Mouse (Mus musculus): ENCODE measurements around the gene Vash1. TPM values are rescaled to one million over a fixed set of nuclear protein-coding genes. Genes with fewer than 3 reads are reported as not detected.

Gene Vash1
- polyA plus RNA-seq, 1 experiment: 1.8 TPM

DNA sequence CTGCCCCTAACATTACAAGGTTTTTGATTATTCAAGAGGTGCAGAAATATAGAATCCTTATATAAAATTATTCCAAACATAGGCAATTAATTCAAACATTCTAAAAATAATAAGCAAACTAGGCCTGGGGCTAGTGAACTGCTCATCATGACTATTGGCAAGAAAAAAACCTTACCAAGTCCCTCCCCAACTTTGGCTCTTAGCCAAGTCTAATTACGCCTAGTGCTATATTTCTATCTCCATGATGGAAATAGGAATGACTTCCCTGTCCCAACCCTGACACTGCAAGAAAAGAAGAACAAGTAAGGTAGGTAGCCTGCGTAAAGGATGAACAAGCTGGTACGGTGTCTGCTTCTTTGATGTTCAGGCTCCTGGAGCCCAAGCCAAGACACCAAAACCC lies 24.2 kb downstream of the Vash1 start:
- TF ChIP-seq CTCF (IDR thresholded peaks at IDR 0.05; ENCODE audit: borderline replicate concordance, insufficient read depth, low read length) (no peak), POLR2A (IDR thresholded peaks at IDR 0.05; ENCODE audit: low read depth, low read length) (no peak)
- peaks cover 4% of the 10 kb centered on the region for H3K4me1 ChIP-seq (ENCODE audit: control insufficient read depth, insufficient read depth, low read length)
- H3K4me3 ChIP-seq (ENCODE audit: insufficient read depth, low read length): no peak overlapping the region
- H3K27ac ChIP-seq (ENCODE audit: insufficient read depth, low read length): no peak overlapping the region

DNA sequence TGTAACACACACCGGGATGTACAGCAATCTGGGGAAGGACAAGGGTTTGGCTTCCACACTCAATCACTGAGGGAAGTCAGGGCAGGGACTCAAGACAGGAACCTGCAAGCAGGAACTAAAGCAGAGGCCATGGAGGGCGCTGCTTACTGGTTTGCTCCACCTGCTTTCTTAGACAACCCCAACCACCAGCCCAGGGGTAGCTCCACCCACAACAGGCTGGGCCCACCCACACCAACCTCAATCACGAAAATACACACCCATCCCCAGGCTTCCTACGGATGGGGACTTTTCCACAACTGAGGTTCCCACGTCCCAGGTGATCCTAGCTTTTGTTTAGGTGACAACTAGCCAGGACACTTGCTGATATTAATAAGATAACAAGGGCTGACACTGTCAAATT lies 27.3 kb downstream of the Vash1 start:
- Histone ChIP-seq H3K4me3 (ENCODE audit: insufficient read depth, low read length) (no peak overlapping the region), H3K4me1 (ENCODE audit: control insufficient read depth, insufficient read depth, low read length) (no peaks in the 10 kb centered on the region), H3K27ac (ENCODE audit: insufficient read depth, low read length) (no peak overlapping the region)
- TF ChIP-seq POLR2A (IDR thresholded peaks at IDR 0.05; ENCODE audit: low read depth, low read length) (no peak), CTCF (IDR thresholded peaks at IDR 0.05; ENCODE audit: borderline replicate concordance, insufficient read depth, low read length) (no peak)

DNA sequence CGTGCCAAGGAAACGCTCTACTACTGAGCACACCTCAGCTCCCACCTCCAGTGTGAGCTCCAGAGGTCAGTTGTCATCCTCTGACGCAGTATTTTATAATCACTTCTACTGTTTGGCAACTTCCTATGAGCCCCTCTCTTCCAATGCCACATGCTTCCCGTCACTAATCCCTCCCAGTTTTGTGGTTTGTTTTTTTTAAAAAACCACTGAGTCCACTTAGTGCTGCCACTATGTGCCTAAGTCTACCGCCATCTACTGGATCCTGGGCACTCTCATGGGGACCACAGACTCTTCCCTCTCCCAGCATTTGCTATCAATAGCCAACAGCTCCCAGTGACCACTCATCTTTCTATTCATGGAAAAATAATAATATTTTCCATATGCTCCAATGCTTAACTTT lies 35.5 kb downstream of the Vash1 start:
- Histone ChIP-seq H3K27ac (ENCODE audit: insufficient read depth, low read length) (no peak overlapping the region), H3K4me1 (ENCODE audit: control insufficient read depth, insufficient read depth, low read length) (no peaks in the 10 kb centered on the region), H3K4me3 (ENCODE audit: insufficient read depth, low read length) (no peak overlapping the region)
- TF ChIP-seq CTCF (IDR thresholded peaks at IDR 0.05; ENCODE audit: borderline replicate concordance, insufficient read depth, low read length) (peak; percentile 31; the same call in 1 of the 2 replicates), POLR2A (IDR thresholded peaks at IDR 0.05; ENCODE audit: low read depth, low read length) (no peak)

DNA sequence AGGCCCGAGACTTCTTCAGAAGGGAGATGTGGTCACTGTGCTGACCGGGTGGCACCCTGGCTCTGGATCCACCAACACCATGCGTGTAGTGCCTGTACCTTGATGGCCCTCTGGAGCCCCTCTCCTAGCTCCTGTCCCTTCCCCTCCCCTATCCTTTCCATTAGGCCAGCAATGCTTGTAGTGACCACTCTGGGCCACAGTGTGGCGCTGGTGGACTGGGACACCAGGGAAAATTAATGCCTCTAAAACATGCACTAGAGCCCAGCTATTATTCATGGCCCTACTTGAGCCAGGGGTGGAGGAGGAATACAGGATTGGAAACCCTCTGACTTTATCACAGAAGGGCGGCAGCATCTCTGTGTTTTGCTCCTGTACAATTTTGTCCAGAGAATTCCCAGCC lies 36.9 kb downstream of the Vash1 start:
- H3K4me1 ChIP-seq (ENCODE audit: control insufficient read depth, insufficient read depth, low read length): no peaks in the 10 kb centered on the region
- no peak for TF ChIP-seq POLR2A (IDR thresholded peaks at IDR 0.05; ENCODE audit: low read depth, low read length)
- TF ChIP-seq CTCF (IDR thresholded peaks at IDR 0.05; ENCODE audit: borderline replicate concordance, insufficient read depth, low read length): peak; percentile 51; the same call in 1 of the 2 replicates
- H3K27ac ChIP-seq (ENCODE audit: insufficient read depth, low read length): no peak overlapping the region
- no peak overlapping the region for H3K4me3 ChIP-seq (ENCODE audit: insufficient read depth, low read length)

DNA sequence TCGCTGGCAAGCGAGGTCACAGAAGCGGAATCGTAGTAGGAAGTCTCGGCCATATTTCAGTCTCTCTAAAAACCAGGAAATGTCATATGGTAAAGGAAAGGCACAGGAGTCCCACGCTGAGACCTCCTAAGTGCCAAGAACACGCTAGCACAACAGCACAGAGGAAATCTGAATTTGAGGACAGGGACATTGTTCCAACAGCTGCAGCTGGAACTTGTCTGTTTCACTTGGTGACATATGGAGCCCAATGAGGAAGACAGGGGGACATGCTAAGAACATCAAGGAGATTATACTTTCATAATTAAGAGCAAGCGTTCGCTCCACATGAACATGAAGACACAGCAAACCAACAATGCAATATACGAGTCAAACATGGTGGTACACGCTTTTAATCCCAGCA lies 38.5 kb downstream of the Vash1 start:
- TF ChIP-seq CTCF (IDR thresholded peaks at IDR 0.05; ENCODE audit: borderline replicate concordance, insufficient read depth, low read length) (no peak), POLR2A (IDR thresholded peaks at IDR 0.05; ENCODE audit: low read depth, low read length) (no peak)
- Histone ChIP-seq H3K27ac (ENCODE audit: insufficient read depth, low read length) (no peak overlapping the region), H3K4me1 (ENCODE audit: control insufficient read depth, insufficient read depth, low read length) (no peaks in the 10 kb centered on the region), H3K4me3 (ENCODE audit: insufficient read depth, low read length) (no peak overlapping the region)

DNA sequence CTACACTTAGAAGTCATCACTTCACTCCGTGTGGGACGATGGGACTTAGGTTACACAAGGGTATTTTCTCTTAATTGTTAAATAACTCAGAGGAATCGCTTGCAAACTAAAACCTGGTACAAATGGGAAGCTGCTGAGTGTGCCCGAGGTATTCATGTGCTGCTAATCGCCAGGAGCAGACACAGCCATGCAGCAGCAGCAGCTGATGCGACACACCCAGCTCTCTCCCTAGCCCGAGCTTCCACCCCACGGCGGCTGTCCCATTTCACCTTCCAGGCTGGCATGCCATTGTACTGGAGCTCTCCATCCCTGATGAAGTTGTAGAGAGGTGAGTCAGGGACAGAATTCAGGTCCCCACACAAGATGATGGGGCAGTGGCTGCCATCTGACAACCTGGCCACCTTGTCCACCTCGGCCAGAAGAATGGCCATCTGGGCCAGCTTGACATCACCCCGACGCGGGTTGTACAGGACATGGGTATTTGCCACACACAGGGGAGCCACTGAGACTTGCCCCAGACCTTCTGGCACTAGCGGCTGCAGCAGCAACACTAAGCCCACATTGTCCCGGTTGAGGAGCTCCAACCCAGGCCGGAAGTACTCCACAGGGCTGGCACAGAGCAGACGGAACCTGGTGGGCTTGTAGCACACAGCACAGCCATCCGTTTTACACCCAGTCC lies 41.6 kb downstream of the Vash1 start:
- H3K27ac ChIP-seq (ENCODE audit: insufficient read depth, low read length): no peak overlapping the region
- TF ChIP-seq CTCF (IDR thresholded peaks at IDR 0.05; ENCODE audit: borderline replicate concordance, insufficient read depth, low read length) (no peak), POLR2A (IDR thresholded peaks at IDR 0.05; ENCODE audit: low read depth, low read length) (no peak)

DNA sequence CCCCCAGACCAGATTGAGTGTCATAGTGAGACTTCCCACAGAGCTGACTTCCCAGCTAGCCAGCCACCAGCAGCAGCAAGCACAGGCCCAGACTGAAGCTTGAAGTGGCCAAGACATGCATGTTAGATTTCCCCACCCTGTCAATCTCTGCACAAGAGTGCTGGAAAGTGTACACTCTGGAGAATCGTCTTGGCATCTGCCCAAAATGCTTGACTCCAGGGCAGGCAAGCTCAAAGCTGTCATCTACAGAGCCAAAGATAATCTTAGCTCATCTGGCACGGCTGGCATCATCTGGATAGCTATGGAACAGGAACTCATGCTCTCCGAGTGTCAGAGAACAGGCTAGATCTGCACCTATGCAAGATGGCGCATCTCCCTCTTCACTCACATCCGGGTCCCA lies 43.0 kb downstream of the Vash1 start:
- TF ChIP-seq POLR2A (IDR thresholded peaks at IDR 0.05; ENCODE audit: low read depth, low read length): no peak
- no peak for TF ChIP-seq CTCF (IDR thresholded peaks at IDR 0.05; ENCODE audit: borderline replicate concordance, insufficient read depth, low read length)
- H3K27ac ChIP-seq (ENCODE audit: insufficient read depth, low read length): no peak overlapping the region
- H3K4me3 ChIP-seq (ENCODE audit: insufficient read depth, low read length): no peak overlapping the region
- H3K4me1 ChIP-seq (ENCODE audit: control insufficient read depth, insufficient read depth, low read length): peaks cover 3% of the 10 kb centered on the region; the same call in 1 of the 2 replicates

More for the DNA sequence above, 41.6 kb downstream of the Vash1 start:
- Histone ChIP-seq H3K4me3 (ENCODE audit: insufficient read depth, low read length) (no peak overlapping the region), H3K4me1 (ENCODE audit: control insufficient read depth, insufficient read depth, low read length) (0 out of 2 replicates have a peak, but pooled peaks cover under 1% of the 10 kb centered on the region)

DNA sequence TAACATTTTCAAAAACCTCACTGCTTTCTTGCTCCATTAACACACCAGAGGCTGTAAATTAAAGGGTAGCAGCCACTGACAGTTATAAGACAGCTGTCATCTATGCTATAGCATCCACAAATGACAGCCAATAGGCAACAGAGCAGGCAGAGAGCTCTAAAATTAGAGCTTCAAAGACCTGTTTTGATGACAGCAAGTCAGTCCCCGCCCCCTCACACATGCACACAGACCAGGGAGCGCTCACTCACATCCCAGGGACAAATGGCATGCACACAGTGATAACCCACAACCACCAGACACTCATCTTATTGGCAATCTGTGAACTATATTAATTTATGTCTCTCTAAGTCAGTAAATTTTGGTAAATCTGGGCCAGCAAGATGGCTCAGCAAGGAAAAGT lies 45.8 kb downstream of the Vash1 start:
- Histone ChIP-seq H3K27ac (ENCODE audit: insufficient read depth, low read length) (no peak overlapping the region), H3K4me1 (ENCODE audit: control insufficient read depth, insufficient read depth, low read length) (peaks cover 3% of the 10 kb centered on the region; the same call in 1 of the 2 replicates), H3K4me3 (ENCODE audit: insufficient read depth, low read length) (no peak overlapping the region)
- no peak for TF ChIP-seq POLR2A (IDR thresholded peaks at IDR 0.05; ENCODE audit: low read depth, low read length)
- TF ChIP-seq CTCF (IDR thresholded peaks at IDR 0.05; ENCODE audit: borderline replicate concordance, insufficient read depth, low read length): no peak

DNA sequence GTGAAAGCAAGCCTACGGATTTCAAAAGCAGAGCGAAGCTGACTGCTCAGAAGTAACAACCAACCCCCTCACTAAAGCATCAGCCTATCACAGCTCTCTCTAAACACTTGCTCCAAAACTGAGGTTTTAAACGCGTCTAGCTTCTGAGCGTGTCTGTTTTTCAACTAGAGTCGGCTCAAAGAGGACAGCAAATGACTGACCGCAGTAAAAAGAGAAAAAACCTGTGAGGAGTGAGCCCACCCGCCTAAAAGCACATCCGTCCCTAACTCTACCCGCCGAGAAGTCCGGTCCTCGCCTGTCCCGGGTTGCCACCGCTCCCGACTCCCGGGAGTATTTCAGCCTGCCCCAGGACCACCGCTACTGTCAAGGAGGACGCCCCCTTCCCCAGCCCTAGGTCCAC lies 47.2 kb downstream of the Vash1 start:
- H3K4me1 ChIP-seq (ENCODE audit: control insufficient read depth, insufficient read depth, low read length): peaks cover 3% of the 10 kb centered on the region; the same call in 1 of the 2 replicates
- TF ChIP-seq POLR2A (IDR thresholded peaks at IDR 0.05; ENCODE audit: low read depth, low read length): no peak
- TF ChIP-seq CTCF (IDR thresholded peaks at IDR 0.05; ENCODE audit: borderline replicate concordance, insufficient read depth, low read length): no peak
- H3K4me3 ChIP-seq (ENCODE audit: insufficient read depth, low read length): peak overlapping the region; percentile 74
- H3K27ac ChIP-seq (ENCODE audit: insufficient read depth, low read length): no peak overlapping the region

DNA sequence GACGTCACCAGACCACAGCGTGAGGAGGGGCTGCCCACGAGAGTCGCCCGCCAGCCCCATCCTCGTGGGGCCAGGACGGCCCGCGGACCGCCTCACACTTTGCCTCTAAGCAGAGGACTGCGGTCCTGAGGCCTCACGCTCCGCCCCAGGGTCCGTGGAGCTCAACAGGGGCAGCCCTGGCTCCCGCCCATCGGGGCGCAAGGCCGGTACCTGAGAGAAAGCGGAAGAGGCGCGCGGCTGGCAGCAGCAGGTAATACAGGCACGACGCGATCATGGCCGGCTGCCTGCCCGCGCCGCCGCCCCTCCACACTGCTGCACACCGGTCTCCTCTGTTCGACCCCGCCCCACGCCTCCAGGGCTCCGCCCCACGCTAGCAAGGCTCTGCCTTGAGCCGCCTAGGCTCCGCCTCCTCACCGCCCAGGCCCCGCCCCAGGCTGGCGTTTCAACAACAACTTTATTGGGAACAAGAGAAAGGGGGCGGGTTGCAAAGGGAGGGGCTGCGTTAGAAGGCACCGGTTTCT lies 47.7 kb downstream of the Vash1 start, which contains the start of gene Angel1:
Gene Angel1 (minus strand): TSS at position 341 of the 521 bp plus-strand sequence.
- Histone ChIP-seq H3K4me3 (ENCODE audit: insufficient read depth, low read length) (peak within 1 kb of the TSS; percentile 74), H3K4me1 (ENCODE audit: control insufficient read depth, insufficient read depth, low read length) (peaks cover 3% of the 10 kb centered on the region; the same call in 1 of the 2 replicates), H3K27ac (ENCODE audit: insufficient read depth, low read length) (no peak within 1 kb of the TSS)
- TF ChIP-seq POLR2A (IDR thresholded peaks at IDR 0.05; ENCODE audit: low read depth, low read length): peak; percentile 60
- TF ChIP-seq CTCF (IDR thresholded peaks at IDR 0.05; ENCODE audit: borderline replicate concordance, insufficient read depth, low read length): no peak
